Mouse (Mus musculus): ENCODE measurements at regions not wholly inside any gene's neighbourhood (a gene's known extent, or its start where the extent isn't known, plus 50 kb on each side); places are given as distances from the start of the nearest gene placed in this dataset.

GRCm38 (mm10) chr1:152165490-152165905 is 75.6 kb upstream of the 1700025G04Rik start:
- Histone ChIP-seq H3K4me2 (no peak overlapping the region), H3K9ac (ENCODE audit: low read length) (no peak overlapping the region), H3K4me1 (ENCODE audit: control insufficient read depth, insufficient read depth, low read length) (no peaks in the 10 kb centered on the region), H3K27ac (ENCODE audit: low read depth, low read length) (peak overlapping the region; percentile 79), H3K27me3 (ENCODE audit: control insufficient read depth, insufficient read depth, low read length) (no peaks in the 10 kb centered on the region), H3K9me3 (ENCODE audit: control insufficient read depth, low read length) (no peaks in the 10 kb centered on the region), H3K4me3 (ENCODE audit: low read depth, low read length) (no peak overlapping the region), H3K36me3 (ENCODE audit: control insufficient read depth, insufficient read depth, low read length) (no peaks in the 10 kb centered on the region)
- DNase-seq (ENCODE audit: low spot score, missing footprints) (no peak), ATAC-seq (ENCODE audit: low FRiP score) (peak; percentile 80)
- WGBS = 55% methylated on average over 5 of the region's 5 CpGs

DNA sequence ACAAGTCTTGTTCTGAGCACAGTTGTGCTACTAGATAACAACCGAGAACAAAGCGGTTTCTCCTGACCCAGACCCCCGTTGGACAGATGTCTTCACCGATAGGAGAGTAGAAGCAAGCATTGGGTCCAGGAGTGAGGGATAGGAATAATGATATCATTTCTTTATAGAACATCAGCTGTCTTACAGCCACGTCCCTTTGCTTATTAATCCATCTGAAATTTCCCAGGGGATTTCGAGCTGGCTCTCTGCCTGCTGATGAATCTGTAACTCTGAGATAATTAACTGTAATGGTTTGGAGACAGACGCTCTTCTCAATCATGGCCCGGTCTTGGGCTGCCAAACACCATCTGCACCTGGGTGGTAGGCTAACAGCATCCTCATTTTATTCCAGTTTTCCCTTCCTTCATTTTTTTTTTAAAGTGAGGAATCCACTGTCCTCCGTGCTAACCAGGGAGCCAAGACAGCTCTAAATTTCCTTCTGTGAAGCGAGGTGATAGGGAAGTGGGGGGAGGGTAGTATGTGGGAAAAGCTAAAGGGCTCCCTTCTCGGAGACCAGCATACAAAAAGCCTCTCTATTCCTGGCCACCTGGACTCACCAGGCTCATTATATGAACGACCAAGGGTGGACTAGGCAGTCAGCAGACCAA is 75.0 kb upstream of the 1700025G04Rik start:
- H3K9me3 ChIP-seq (ENCODE audit: control insufficient read depth, low read length) = no peaks in the 10 kb centered on the region
- no peak overlapping the region for H3K4me3 ChIP-seq (ENCODE audit: low read depth, low read length)
- WGBS = 63% methylated on average over 12 of the region's 12 CpGs
- H3K36me3 ChIP-seq (ENCODE audit: control insufficient read depth, insufficient read depth, low read length) = no peaks in the 10 kb centered on the region
- H3K9ac ChIP-seq (ENCODE audit: low read length) = no peak overlapping the region
- no peaks in the 10 kb centered on the region for H3K27me3 ChIP-seq (ENCODE audit: control insufficient read depth, insufficient read depth, low read length)
- DNase-seq (ENCODE audit: low spot score, missing footprints) = peak; percentile 89
- peak; percentile 58 for ATAC-seq (ENCODE audit: low FRiP score)
- no peak overlapping the region for H3K4me2 ChIP-seq
- H3K27ac ChIP-seq (ENCODE audit: low read depth, low read length) = peak overlapping the region; percentile 79
- no peaks in the 10 kb centered on the region for H3K4me1 ChIP-seq (ENCODE audit: control insufficient read depth, insufficient read depth, low read length)

GRCm38 (mm10) chr1:152164212-152164611 is 74.3 kb upstream of the 1700025G04Rik start:
- no peak overlapping the region for H3K9ac ChIP-seq (ENCODE audit: low read length)
- H3K4me2 ChIP-seq = no peak overlapping the region
- no peaks in the 10 kb centered on the region for H3K36me3 ChIP-seq (ENCODE audit: control insufficient read depth, insufficient read depth, low read length)
- H3K4me1 ChIP-seq (ENCODE audit: control insufficient read depth, insufficient read depth, low read length) = no peaks in the 10 kb centered on the region
- no peaks in the 10 kb centered on the region for H3K27me3 ChIP-seq (ENCODE audit: control insufficient read depth, insufficient read depth, low read length)
- ATAC-seq (ENCODE audit: low FRiP score) = no peak
- no peak for DNase-seq (ENCODE audit: low spot score, missing footprints)
- H3K4me3 ChIP-seq (ENCODE audit: low read depth, low read length) = no peak overlapping the region
- 80% methylated on average over 5 of the region's 5 CpGs for WGBS
- H3K9me3 ChIP-seq (ENCODE audit: control insufficient read depth, low read length) = no peaks in the 10 kb centered on the region
- H3K27ac ChIP-seq (ENCODE audit: low read depth, low read length) = peak overlapping the region; percentile 79

DNA sequence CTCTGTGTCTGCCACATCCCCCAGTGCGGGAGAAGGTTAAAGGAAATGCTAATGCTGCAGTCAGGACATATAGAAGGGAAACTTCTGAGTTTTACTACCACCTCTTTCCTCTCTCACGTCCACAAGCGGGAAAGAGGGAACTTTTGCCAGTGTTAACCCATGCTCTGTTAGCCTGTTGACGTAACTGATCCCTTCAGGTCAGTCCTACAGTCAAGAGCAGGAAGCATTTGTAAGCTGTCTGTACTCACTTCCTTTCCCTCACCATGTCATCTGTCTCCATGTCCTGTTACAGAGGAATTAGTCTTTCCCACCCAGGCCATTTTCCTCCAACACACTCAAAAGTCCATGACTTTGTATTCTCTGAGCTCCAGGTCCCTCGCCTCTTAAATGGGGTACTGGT is 62.5 kb upstream of the 1700025G04Rik start:
- Histone ChIP-seq H3K36me3 (ENCODE audit: control insufficient read depth, insufficient read depth, low read length) (no peaks in the 10 kb centered on the region), H3K9ac (ENCODE audit: low read length) (no peak overlapping the region), H3K4me1 (ENCODE audit: control insufficient read depth, insufficient read depth, low read length) (no peaks in the 10 kb centered on the region), H3K9me3 (ENCODE audit: control insufficient read depth, low read length) (no peaks in the 10 kb centered on the region), H3K4me2 (no peak overlapping the region), H3K27ac (ENCODE audit: low read depth, low read length) (no peak overlapping the region), H3K4me3 (ENCODE audit: low read depth, low read length) (no peak overlapping the region), H3K27me3 (ENCODE audit: control insufficient read depth, insufficient read depth, low read length) (no peaks in the 10 kb centered on the region)
- ATAC-seq (ENCODE audit: low FRiP score) (no peak), DNase-seq (ENCODE audit: low spot score, missing footprints) (no peak)
- 89% methylated on average over 5 of the region's 5 CpGs for WGBS

DNA sequence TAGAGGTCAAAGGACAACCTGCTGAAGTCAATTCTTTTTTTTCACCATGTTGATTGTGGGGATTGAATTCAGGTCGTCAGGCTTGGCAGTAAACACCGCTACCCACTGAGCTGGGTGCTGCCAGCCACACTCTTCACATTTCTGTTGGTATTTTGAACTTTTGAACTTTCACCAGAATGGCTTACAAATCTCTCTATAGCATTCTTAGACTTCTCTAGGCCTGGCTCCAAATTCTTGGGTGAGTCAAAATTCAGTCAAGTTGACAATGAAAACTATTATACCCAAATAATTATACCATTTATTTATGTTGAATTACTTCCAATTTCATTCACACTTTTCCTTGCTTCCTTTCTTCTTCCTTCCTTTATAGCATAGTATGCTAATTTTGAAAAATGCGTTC is 58.8 kb upstream of the 1700025G04Rik start:
- H3K9ac ChIP-seq (ENCODE audit: low read length) = no peak overlapping the region
- no peak overlapping the region for H3K27ac ChIP-seq (ENCODE audit: low read depth, low read length)
- 74% methylated on average over 3 of the region's 3 CpGs for WGBS
- H3K9me3 ChIP-seq (ENCODE audit: control insufficient read depth, low read length) = no peaks in the 10 kb centered on the region
- ATAC-seq (ENCODE audit: low FRiP score) = no peak
- no peaks in the 10 kb centered on the region for H3K4me1 ChIP-seq (ENCODE audit: control insufficient read depth, insufficient read depth, low read length)
- no peak overlapping the region for H3K4me3 ChIP-seq (ENCODE audit: low read depth, low read length)
- H3K36me3 ChIP-seq (ENCODE audit: control insufficient read depth, insufficient read depth, low read length) = no peaks in the 10 kb centered on the region
- no peak for DNase-seq (ENCODE audit: low spot score, missing footprints)
- no peaks in the 10 kb centered on the region for H3K27me3 ChIP-seq (ENCODE audit: control insufficient read depth, insufficient read depth, low read length)
- no peak overlapping the region for H3K4me2 ChIP-seq

- DNase-seq (ENCODE audit: low spot score, missing footprints) (no peak), ATAC-seq (ENCODE audit: low FRiP score) (no peak)
- no peaks in the 10 kb centered on the region for H3K36me3 ChIP-seq (ENCODE audit: control insufficient read depth, insufficient read depth, low read length)
- no peaks in the 10 kb centered on the region for H3K4me1 ChIP-seq (ENCODE audit: control insufficient read depth, insufficient read depth, low read length)
- WGBS = 88% methylated on average over 5 of the region's 5 CpGs
- no peak overlapping the region for H3K4me2 ChIP-seq
- peaks cover 2% of the 10 kb centered on the region; the same call in 1 of the 2 replicates for H3K9me3 ChIP-seq (ENCODE audit: control insufficient read depth, low read length)
- H3K9ac ChIP-seq (ENCODE audit: low read length) = no peak overlapping the region
- H3K27ac ChIP-seq (ENCODE audit: low read depth, low read length) = no peak overlapping the region
- H3K27me3 ChIP-seq (ENCODE audit: control insufficient read depth, insufficient read depth, low read length) = no peaks in the 10 kb centered on the region
- H3K4me3 ChIP-seq (ENCODE audit: low read depth, low read length) = no peak overlapping the region
Measured at GRCm38 (mm10) chr1:152140175-152140574, 50.2 kb upstream of the 1700025G04Rik start.
